Mouse (Mus musculus) heart, postnatal 0 days (tissue): ENCODE results near the gene Osbpl6.

Experiments used
- CTCF ChIP-seq: IDR thresholded peaks from 2 replicates; pipeline ENCODE4 v1.5.1; 2016; ENCODE audit warnings: antibody characterized with exemption, control low read depth, low read depth
- EP300 ChIP-seq: IDR thresholded peaks from 2 replicates; pipeline ENCODE4 v1.6.1; 2016; ENCODE audit warnings: antibody characterized with exemption, low read depth

DNA sequence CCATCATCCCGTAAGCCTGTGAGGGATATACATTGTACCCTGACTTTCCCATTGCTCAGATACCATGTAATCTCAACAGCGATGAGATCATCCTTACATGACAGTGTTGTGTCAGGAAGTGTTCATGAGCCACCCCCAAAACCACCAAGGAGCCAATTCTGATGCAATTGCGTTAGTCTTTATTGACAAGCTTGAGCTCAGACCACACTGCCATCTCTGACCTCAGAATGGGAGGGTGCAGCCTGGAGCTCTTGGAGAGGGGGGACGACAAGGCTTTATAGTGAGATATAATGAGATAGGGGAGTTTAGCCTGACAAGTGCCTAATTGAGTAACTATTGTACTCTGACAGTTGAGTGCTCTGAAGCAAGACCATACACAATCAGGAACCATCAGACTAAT, 82.5 kb downstream of the Osbpl6 start:
- TF ChIP-seq CTCF = no peak
- TF ChIP-seq EP300 = no peak
